Mouse (Mus musculus) cerebellum, adult 8-10 months (tissue): ENCODE measurements around the gene Gm11492.

Experiments
- DNase-seq: peaks from one replicate; pipeline ENCODE4 v3.0.0; 2022

The Gm11492 gene

DNA sequence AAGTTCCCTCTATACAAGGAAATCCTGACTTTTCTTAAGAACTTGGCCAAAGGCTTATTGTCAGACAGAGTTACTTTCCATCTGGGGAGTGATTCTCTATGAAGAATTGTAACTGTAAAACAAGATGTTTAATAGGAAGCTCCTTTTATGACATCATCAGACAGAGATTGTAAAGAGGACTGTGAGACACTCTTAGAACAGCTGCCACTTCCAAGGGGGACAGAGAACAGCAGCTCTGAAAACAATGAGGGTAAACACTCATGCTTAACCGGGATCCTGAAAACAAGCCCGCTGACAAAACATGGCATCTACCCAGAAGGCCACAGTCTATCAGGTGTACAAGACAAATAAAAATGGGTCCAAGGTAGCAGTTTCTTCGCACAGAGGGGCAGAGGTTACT lies at the start of gene Gm11492:
Gene Gm11492 (plus strand): TSS at position 153 of the 400 bp plus-strand sequence.
- no peak for DNase-seq

GRCm38 (mm10) chr11:87519260-87519659 lies 47.2 kb upstream of the Gm11492 start:
- peak; percentile 18 for DNase-seq

- DNase-seq = no peak
Measured at GRCm38 (mm10) chr11:87523466-87523865, 43.0 kb upstream of the Gm11492 start.

DNA sequence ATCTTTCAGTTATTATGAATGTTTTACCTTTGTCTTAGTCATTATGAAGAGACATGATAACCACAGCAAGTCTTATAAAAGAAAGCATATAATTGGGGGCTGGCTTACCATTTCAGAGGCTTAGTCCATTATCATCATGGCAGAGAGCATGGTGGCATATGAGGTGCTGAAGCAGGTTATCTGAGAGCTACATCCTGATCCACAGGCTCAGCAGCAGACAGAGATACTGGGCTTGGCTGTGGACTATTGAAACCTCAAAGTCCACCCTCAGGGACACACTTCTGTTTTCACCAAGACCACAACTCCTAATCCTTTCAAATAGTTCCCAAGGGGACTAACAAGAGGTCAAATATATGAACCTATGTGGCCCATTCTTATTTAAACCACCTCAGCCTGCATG lies 42.5 kb upstream of the Gm11492 start:
- DNase-seq = no peak

DNA sequence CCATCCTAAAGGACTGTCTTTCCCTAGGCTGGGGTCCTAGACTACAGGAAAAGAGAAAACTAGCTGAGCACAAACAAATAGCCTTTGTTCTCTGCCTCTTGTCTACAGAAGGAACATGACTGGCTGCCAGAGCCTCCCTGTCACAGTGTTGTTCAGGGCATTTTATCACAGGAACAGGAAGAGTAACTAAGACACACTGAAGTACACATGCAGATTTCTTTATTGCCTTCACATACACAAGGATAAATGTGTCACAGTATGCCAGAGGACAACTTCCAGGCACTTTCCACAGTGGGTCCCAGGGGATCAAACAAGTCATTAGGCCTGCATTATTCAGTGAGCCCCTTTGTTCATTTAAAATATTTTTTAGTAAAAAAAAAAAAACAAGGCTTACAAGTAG lies 41.7 kb upstream of the Gm11492 start:
- no peak for DNase-seq

GRCm38 (mm10) chr11:87527364-87527763 lies 39.1 kb upstream of the Gm11492 start:
- no peak for DNase-seq

DNA sequence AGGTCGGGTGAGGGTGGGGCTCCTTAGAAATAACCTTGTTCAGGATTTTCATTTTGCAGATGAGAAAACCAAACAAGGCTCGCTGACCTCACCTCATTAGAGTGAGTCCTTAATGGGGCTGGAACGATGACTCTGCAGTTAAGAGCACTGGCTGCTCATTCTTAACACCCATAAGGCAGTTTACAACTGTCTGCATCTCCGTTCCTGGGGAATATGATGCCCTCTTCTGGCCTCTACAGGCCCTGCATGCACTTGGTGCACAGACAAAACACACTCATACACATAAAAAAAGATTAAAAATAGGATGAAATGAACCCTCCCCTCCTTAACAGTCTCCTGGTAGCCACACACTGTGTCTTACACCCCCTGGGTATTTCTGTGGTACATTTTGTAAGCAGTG lies 38.5 kb upstream of the Gm11492 start:
- no peak for DNase-seq

DNA sequence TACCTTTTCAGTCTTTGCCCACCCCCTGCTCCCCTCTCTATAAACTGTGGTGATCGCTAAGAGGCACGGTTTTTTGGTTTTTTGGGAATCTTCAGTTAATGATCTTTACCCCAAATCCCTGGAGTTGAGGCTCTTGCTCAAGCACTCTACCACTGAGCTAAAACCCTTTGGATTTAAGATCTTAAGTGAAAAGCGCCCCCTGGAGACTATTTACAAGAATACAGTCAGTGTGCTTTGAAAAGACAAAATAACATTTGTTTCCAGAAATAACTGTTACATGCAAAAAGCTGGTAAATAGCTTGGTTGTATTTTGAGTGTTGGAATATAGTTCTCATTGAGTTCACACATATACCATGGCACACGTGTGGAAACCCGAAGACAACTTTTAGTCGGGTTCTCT lies 34.8 kb upstream of the Gm11492 start:
- no peak for DNase-seq

DNA sequence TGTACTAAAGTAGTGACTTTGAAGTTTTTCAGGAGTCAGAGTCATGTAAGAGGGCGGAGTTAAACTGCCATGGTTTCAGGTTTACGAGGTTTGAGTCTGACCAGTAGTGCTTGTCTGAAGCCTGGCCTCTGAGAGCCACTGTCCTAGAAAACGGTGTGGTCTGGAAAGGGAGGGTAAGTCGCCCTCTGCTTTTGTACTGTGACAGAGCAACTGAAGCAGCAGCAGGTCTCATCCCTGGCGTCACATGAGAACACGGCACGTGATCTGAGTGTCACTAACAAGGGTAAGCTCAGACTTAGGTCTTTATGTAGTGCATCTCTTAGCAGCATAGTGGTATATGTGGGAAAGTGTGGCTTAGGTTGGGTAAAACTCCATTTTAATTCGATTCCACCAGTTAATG lies 24.2 kb upstream of the Gm11492 start:
- DNase-seq = no peak

DNA sequence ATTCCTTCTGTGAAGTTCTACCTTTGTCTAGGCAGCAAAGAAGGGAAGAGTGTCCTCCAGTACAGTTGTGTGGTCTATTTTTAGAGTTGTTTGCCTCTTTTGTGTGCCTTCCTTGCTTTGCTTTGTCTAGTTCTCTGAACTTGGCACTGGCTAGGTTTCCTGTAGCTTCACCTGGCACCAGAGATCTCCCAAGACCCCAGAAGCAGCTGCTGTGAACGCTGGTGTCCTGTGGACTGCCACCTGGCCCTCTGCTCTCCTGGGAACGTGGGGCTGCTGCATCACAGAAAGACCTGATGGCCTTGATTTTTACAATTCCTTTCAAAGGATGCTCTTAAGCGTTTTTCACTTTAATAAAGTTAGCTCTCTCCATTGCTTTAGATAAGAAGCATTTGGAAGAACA lies 23.5 kb upstream of the Gm11492 start:
- DNase-seq = peak; percentile 15

GRCm38 (mm10) chr11:87553342-87553741 lies 13.1 kb upstream of the Gm11492 start:
- no peak for DNase-seq

GRCm38 (mm10) chr11:87554386-87554785 lies 12.1 kb upstream of the Gm11492 start:
- DNase-seq = no peak

DNA sequence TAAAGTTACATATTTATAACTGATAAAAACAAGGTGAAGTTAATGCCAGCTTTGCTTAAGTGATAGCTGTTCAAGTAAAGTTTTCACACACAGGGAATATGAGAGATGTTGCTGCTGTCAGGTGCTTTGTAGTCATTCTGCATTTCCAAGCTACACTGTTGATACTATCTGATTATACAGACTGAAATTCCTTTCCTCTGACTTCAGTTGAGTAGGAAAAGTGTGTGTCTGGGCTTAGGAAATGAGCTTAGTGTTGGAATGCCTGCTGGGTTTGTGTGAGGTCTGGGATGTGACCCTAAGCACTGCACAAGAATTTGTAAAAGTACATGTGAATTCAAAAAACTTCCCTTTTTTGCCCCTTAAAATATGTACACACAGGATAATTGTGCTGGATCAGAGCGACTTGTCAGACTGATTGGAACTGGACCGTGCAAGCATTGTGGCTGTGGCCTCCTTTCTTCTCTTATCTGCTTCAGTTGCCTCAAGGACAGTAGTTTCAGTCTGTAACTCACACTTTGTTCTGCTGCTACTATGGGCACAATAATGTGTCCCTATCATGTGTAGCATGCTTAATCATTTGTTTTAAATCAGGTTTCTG lies 11.2 kb upstream of the Gm11492 start:
- no peak for DNase-seq

DNA sequence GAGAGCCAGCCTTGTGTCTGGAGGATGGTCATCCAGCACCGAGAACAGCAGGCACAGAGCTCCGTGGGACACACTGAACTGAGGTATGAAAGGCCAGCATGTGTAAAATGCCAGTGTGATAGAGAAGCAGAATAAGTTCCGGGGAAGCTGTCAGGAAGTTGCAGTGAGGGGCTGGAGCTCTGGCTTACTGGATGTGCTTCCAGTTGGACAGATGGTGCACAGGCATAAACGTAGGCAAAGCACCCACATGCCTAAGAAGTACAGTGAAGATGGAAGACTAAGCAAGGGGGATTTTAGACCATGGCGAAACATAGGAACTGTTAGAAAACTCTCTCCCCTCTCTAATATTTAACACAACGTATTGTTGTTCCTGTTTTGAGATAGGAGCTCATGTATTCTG lies 5.2 kb upstream of the Gm11492 start:
- DNase-seq = no peak

GRCm38 (mm10) chr11:87568255-87568953 lies 2.0 kb downstream of the Gm11492 start, which contains the start of gene Sept4:
TSS of gene Sept4 (plus strand) at chr11:87568903.
- DNase-seq = no peak

- DNase-seq = no peak
Measured at GRCm38 (mm10) chr11:87570743-87571142, 4.3 kb downstream of the Gm11492 start.

DNA sequence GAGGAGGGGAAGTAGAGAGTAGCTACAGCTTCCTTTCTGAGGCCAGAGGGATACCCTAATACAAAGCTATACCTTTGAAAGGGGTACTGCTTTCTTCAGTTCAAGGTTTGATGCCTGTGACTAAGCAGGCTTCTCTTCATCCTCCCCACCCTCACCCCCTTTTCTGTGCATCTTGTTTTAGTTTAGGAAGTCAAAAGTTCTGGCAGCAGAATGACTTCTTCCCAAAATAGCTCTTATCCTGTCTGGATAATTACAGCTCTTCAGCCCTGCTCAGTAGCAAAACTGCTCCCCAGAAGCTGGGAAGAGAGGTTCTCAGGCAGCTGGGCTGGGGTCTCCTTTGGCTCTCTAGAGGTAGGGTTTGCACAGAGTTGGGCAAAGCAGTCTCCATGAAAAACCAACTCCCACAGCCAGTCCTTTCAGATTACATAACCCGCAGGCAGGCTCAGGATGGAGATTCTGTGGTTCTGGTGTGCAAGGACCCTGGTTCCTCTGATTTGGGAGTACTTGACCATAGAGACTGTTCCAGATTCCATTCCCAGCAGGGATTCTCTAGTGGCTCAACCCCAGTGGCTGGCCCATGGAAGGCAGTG lies 5.0 kb downstream of the Gm11492 start:
- DNase-seq = no peak

- DNase-seq = no peak
Measured at GRCm38 (mm10) chr11:87573751-87574150, 7.3 kb downstream of the Gm11492 start.

GRCm38 (mm10) chr11:87574520-87575180 lies 8.2 kb downstream of the Gm11492 start:
- DNase-seq = no peak

GRCm38 (mm10) chr11:87577601-87578248 lies 11.3 kb downstream of the Gm11492 start:
- DNase-seq = no peak

DNA sequence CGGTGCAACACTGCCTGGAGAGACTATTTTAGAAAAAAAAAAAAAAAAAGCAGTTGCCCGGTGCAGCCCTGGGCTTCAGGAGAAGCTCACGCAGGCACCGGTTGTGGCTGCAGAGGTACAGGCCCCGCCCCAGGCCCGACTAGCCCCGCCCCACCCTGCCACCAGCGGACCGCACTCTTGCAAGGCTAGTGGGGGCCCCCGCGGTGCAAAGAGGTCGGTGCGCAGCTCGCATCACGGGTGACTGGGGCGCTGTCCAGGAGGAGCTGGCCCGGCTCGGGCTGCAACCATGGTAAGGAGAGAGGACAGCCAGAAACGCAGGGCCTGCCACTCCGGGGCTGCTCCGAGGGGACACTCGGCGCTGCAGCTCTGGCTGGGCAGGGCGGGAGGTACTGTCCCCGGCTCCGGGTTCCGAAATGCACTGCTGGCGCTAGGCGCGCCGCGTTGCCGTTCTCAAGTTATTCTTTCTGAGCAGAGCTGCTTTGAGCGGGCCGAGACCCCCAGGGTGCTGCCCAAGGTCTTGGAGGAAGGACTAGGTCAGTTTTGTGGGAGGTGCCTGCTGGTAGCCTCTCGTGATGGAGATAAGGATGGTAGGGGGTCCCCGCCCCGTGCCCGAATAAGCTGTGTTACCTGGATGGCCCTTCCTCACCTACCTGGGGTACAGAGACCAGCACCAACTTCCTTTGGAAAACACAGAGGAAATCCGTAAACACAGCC lies 12.0 kb downstream of the Gm11492 start:
- DNase-seq = peak; percentile 85

- peak; percentile 64 for DNase-seq
Measured at GRCm38 (mm10) chr11:87578963-87579601, 12.6 kb downstream of the Gm11492 start.
